Mouse (Mus musculus) embryo, embryonic 9.5 days (tissue): ENCODE measurements at regions not wholly inside any gene's neighbourhood (a gene's known extent, or its start where the extent isn't known, plus 50 kb on each side); places are given as distances from the start of the nearest gene placed in this dataset.

Source experiments
- DNase-seq: peaks from one replicate; pipeline ENCODE4 v3.0.0-alpha.2; 2017; ENCODE audit errors: extremely low spot score

DNA sequence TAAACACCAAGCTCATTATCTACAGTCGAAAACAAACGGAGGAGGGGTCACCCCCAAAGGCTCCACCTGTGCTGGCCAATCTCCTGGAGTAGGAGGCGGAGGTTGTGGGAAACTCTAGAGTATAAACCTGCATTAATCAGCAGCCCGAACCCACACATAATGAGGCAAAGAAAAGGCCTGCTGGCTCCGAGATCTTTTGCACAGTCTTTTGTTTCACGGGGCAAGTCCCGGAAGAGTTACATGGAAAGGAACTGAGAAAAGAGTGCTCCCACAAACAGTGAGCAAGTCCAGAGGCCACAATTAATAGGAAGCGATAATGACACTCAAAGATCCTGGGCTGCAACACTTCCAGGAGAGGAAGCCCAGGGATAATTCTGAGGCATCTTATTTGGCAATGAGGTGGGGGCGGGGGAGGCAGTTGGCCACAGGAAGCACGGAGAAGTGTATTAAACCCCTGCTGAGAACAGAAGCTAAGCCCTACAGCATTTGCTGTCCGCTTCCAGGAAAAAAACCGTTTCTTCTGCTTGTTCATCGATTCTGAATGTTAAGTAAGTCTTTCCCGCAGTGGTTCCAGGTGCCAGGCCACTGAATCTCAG lies 59.1 kb upstream of the Mamdc2 start:
- DNase-seq = peak; percentile 15
